Mouse (Mus musculus): ENCODE results near the gene Rps27l. TPM values are rescaled to one million over a fixed set of nuclear protein-coding genes. Genes with fewer than 3 reads are reported as not detected.
"Not testable (repeated sequence)": the region's sequence is repeated elsewhere in the genome, so short reads cannot be mapped to it uniquely, and the experiment has no call there.

Gene Rps27l
- 179 and 197 TPM in 2 replicates for polyA plus RNA-seq (2015; fragmentation: Nextera tagmentation; extraction: Ambion mirVana)

GRCm38 (mm10) chr9:66945647-66946641 lies at the start of gene Rps27l:
TSS of gene Rps27l (plus strand) at chr9:66946086.
- peak; percentile 99 for ATAC-seq (replicated peaks)
- H3K4me2 ChIP-seq: peak within 1 kb of the TSS; percentile 78
- H3K36me3 ChIP-seq (replicated peaks): no peaks in the 10 kb centered on the region; the same call in 1 of the 2 replicates
- H3K27ac ChIP-seq: peak within 1 kb of the TSS; percentile 91
- H3K27me3 ChIP-seq (replicated peaks): no peaks in the 10 kb centered on the region
- WGBS: under 1% methylated on average over 77 of the region's 77 CpGs
- H3K4me1 ChIP-seq: peaks cover 13% of the 10 kb centered on the region
- H3K4me3 ChIP-seq: peak within 1 kb of the TSS; percentile 61
- peak within 1 kb of the TSS; percentile 70 for H3K9ac ChIP-seq
- no peaks in the 10 kb centered on the region for H3K9me3 ChIP-seq

GRCm38 (mm10) chr9:66896951-66897350 lies 48.9 kb upstream of the Rps27l start:
- Histone ChIP-seq H3K27me3 (replicated peaks) (no peaks in the 10 kb centered on the region), H3K27ac (no peak overlapping the region), H3K36me3 (replicated peaks) (no peaks in the 10 kb centered on the region), H3K4me1 (no peaks in the 10 kb centered on the region), H3K4me3 (no peak overlapping the region), H3K9ac (no peak overlapping the region), H3K4me2 (no peak overlapping the region), H3K9me3 (no peaks in the 10 kb centered on the region)
- ATAC-seq (replicated peaks): no peak
- 65% methylated on average over 6 of the region's 6 CpGs for WGBS

DNA sequence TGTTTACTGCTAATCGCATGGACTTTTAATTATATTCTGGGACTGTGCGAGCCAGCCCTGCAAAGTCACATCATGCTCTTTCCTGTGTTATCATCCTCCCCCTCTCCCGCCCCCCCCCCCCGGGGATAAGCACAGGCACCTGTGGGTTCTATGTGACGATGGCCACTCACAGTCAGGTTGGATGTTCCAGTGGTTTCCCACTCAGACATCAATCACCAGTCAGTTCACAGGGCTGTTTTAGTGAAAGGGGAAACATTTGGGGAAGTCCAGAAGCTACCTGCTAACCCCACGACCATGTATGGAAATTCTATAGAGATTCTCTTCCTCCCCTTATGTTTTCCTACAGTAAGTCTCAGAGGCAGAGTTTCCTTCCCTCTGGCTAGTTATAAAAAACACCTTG lies 48.0 kb upstream of the Rps27l start:
- Histone ChIP-seq H3K4me2 (no peak overlapping the region), H3K27ac (no peak overlapping the region), H3K9ac (no peak overlapping the region), H3K4me3 (no peak overlapping the region), H3K36me3 (replicated peaks) (no peaks in the 10 kb centered on the region), H3K27me3 (replicated peaks) (no peaks in the 10 kb centered on the region), H3K9me3 (no peaks in the 10 kb centered on the region), H3K4me1 (no peaks in the 10 kb centered on the region)
- WGBS: 81% methylated on average over 6 of the region's 6 CpGs
- ATAC-seq (replicated peaks): no peak

GRCm38 (mm10) chr9:66899072-66899471 lies 46.8 kb upstream of the Rps27l start:
- no peak overlapping the region for H3K4me2 ChIP-seq
- no peaks in the 10 kb centered on the region for H3K36me3 ChIP-seq (replicated peaks)
- no peaks in the 10 kb centered on the region for H3K4me1 ChIP-seq
- no peak overlapping the region for H3K9ac ChIP-seq
- no peak for ATAC-seq (replicated peaks)
- H3K4me3 ChIP-seq: no peak overlapping the region
- H3K27me3 ChIP-seq (replicated peaks): no peaks in the 10 kb centered on the region
- no peak overlapping the region for H3K27ac ChIP-seq
- H3K9me3 ChIP-seq: no peaks in the 10 kb centered on the region
- WGBS: 84% methylated on average over 2 of the region's 2 CpGs

DNA sequence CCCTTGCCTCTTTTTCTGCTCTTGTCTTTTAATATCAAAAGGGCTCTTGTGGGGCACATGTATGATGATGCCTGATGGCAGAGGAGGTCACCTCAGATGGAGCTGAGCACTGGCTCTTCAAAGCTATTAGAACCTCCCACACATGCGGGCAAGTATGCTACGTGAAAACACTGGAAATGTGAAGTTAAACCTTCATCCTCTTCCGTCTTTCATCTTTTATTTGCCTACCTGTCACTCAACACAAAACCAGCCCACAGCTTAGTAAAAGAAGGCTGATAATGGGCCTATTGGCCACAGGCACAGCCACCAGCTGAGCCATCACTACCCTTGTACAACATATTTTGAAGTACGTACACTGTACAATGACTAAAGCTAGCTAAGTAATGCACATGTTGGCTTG lies 46.4 kb upstream of the Rps27l start:
- no peaks in the 10 kb centered on the region for H3K4me1 ChIP-seq
- no peak for ATAC-seq (replicated peaks)
- 62% methylated on average over 4 of the region's 4 CpGs for WGBS

DNA sequence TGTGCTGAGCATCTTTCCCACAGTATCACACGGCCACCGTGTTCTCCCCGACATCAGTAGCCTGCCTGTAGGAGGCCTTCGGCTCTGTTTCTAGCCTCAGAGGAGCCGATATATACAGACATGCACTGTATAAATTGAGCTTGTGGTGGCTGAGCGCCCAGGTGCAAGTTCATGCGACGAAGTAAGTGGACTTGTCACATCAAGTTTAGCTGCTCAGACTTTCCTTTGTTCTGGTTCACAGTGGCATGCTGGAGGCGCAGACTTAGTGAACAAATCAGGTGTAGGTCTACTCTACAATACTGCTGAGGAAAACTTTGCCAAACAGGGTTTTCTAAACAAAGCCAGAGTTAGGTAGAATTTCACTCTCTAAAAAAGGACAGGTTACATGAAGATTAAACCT lies 39.9 kb upstream of the Rps27l start:
- Histone ChIP-seq H3K4me2 (no peak overlapping the region), H3K27ac (no peak overlapping the region), H3K27me3 (replicated peaks) (no peaks in the 10 kb centered on the region), H3K9me3 (no peaks in the 10 kb centered on the region), H3K4me3 (no peak overlapping the region), H3K36me3 (replicated peaks) (no peaks in the 10 kb centered on the region), H3K4me1 (peaks cover 6% of the 10 kb centered on the region), H3K9ac (no peak overlapping the region)
- no peak for ATAC-seq (replicated peaks)
- 76% methylated on average over 9 of the region's 9 CpGs for WGBS

More for the DNA sequence above, 46.4 kb upstream of the Rps27l start:
- H3K36me3 ChIP-seq (replicated peaks): no peaks in the 10 kb centered on the region
- H3K9me3 ChIP-seq: no peaks in the 10 kb centered on the region
- no peak overlapping the region for H3K4me3 ChIP-seq
- no peak overlapping the region for H3K4me2 ChIP-seq
- no peaks in the 10 kb centered on the region for H3K27me3 ChIP-seq (replicated peaks)
- no peak overlapping the region for H3K9ac ChIP-seq
- no peak overlapping the region for H3K27ac ChIP-seq

GRCm38 (mm10) chr9:66907126-66907525 lies 38.8 kb upstream of the Rps27l start:
- Histone ChIP-seq H3K9ac (no peak overlapping the region), H3K4me2 (no peak overlapping the region), H3K27me3 (replicated peaks) (no peaks in the 10 kb centered on the region), H3K4me1 (peaks cover 8% of the 10 kb centered on the region), H3K4me3 (no peak overlapping the region), H3K9me3 (no peaks in the 10 kb centered on the region), H3K27ac (no peak overlapping the region), H3K36me3 (replicated peaks) (no peaks in the 10 kb centered on the region)
- WGBS: 91% methylated on average over 8 of the region's 8 CpGs
- no peak for ATAC-seq (replicated peaks)

DNA sequence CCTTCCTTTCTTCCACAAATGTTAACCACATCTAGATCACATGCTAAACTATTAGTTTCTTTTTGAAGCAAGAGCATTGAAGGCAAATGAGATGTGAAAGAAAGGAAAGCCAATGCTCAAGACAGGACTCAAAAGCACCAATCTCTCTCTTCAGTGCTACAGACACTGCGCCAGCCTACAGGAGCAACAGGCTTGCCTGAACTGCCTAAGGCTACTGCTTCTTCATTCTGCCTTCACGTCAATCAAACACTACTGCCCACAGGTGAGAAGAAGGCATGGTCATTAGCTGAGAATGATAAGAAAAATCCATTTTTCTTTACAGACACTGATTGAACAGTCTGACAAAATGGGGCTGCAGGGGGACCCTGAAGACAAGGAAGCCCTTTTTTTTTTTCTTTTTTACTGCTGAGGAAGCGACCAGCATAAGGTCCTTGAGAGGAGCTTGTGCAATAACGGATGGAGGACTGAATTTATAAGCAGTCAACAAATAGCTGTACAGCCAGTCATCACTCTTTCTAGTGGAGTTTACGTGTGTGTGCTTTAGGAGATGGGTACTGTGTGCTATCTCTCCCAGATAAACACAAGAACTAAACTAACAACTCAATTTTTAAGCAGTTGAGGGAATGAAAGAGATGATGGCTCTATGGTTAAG lies 38.0 kb upstream of the Rps27l start:
- H3K27ac ChIP-seq: no peak overlapping the region
- no peak overlapping the region for H3K4me2 ChIP-seq
- no peaks in the 10 kb centered on the region for H3K9me3 ChIP-seq
- ATAC-seq (replicated peaks): no peak
- WGBS: 81% methylated on average over 5 of the region's 5 CpGs
- H3K4me3 ChIP-seq: no peak overlapping the region
- H3K27me3 ChIP-seq (replicated peaks): no peaks in the 10 kb centered on the region
- H3K36me3 ChIP-seq (replicated peaks): no peaks in the 10 kb centered on the region
- peaks cover 10% of the 10 kb centered on the region for H3K4me1 ChIP-seq
- no peak overlapping the region for H3K9ac ChIP-seq

DNA sequence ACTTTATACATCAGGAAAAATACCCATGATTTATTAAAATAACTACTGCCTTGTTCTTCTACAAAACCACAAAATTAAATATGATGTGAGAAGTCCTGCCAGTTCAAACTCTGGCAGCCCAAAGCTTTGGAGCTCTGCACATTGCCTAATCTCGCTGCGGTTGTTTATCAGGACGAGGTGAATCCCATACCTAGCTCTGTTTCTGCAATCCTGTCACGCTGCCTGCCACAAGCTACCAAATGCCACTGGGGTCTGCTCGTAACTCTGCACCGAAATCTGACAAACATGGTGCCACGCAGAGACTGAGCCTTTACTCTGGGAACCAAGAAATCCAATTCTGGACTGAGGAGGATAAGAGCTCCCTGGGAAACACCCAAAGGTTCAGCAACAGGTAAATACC lies 36.0 kb upstream of the Rps27l start:
- ATAC-seq (replicated peaks): no peak
- peaks cover 11% of the 10 kb centered on the region for H3K4me1 ChIP-seq
- 86% methylated on average over 7 of the region's 7 CpGs for WGBS
- H3K4me3 ChIP-seq: no peak overlapping the region
- no peaks in the 10 kb centered on the region for H3K27me3 ChIP-seq (replicated peaks)
- H3K4me2 ChIP-seq: no peak overlapping the region
- H3K36me3 ChIP-seq (replicated peaks): no peaks in the 10 kb centered on the region
- H3K9ac ChIP-seq: no peak overlapping the region
- H3K9me3 ChIP-seq: no peaks in the 10 kb centered on the region
- H3K27ac ChIP-seq: no peak overlapping the region

- ATAC-seq (replicated peaks): no peak
These were observed 35.2 kb upstream of the Rps27l start for GRCm38 (mm10) chr9:66910677-66911076.

GRCm38 (mm10) chr9:66912304-66912703 lies 33.6 kb upstream of the Rps27l start:
- H3K4me1 ChIP-seq: peaks cover 16% of the 10 kb centered on the region
- H3K9me3 ChIP-seq: no peaks in the 10 kb centered on the region
- H3K9ac ChIP-seq: no peak overlapping the region
- no peak overlapping the region for H3K4me2 ChIP-seq
- ATAC-seq (replicated peaks): no peak
- no peak overlapping the region; the same call in 1 of the 2 replicates for H3K27ac ChIP-seq
- no peaks in the 10 kb centered on the region for H3K27me3 ChIP-seq (replicated peaks)
- no peak overlapping the region for H3K4me3 ChIP-seq
- H3K36me3 ChIP-seq (replicated peaks): no peaks in the 10 kb centered on the region

More at GRCm38 (mm10) chr9:66910677-66911076, 35.2 kb upstream of the Rps27l start:
- no peak overlapping the region for H3K9ac ChIP-seq
- no peak overlapping the region for H3K4me2 ChIP-seq
- no peak overlapping the region for H3K4me3 ChIP-seq
- 88% methylated on average over 5 of the region's 5 CpGs for WGBS
- no peaks in the 10 kb centered on the region for H3K36me3 ChIP-seq (replicated peaks)
- no peaks in the 10 kb centered on the region for H3K9me3 ChIP-seq
- peaks cover 11% of the 10 kb centered on the region for H3K4me1 ChIP-seq
- H3K27me3 ChIP-seq (replicated peaks): no peaks in the 10 kb centered on the region
- no peak overlapping the region for H3K27ac ChIP-seq

- not testable (repeated sequence) for H3K9me3 ChIP-seq; H3K4me2 ChIP-seq; ATAC-seq (replicated peaks); H3K4me3 ChIP-seq; H3K9ac ChIP-seq; H3K36me3 ChIP-seq (replicated peaks); H3K27ac ChIP-seq; H3K27me3 ChIP-seq (replicated peaks)
- peaks cover 25% of the 10 kb centered on the region for H3K4me1 ChIP-seq
- 99% methylated on average over 5 of the region's 5 CpGs for WGBS
These were observed 32.5 kb upstream of the Rps27l start for GRCm38 (mm10) chr9:66913254-66913934.

All from midbrain, embryonic 15.5 days (tissue).